Mouse (Mus musculus) lung, postnatal 36 days (tissue): Measurements from ENCODE around the gene Dnajc13.
A peak's percentile ranks its signal among the peaks of the same experiment; 100 is the strongest.

Source experiments
- DNase-seq: peaks from one replicate; pipeline ENCODE4 v3.0.0; 2022; ENCODE audit warnings: mixed read lengths

The Dnajc13 gene

DNA sequence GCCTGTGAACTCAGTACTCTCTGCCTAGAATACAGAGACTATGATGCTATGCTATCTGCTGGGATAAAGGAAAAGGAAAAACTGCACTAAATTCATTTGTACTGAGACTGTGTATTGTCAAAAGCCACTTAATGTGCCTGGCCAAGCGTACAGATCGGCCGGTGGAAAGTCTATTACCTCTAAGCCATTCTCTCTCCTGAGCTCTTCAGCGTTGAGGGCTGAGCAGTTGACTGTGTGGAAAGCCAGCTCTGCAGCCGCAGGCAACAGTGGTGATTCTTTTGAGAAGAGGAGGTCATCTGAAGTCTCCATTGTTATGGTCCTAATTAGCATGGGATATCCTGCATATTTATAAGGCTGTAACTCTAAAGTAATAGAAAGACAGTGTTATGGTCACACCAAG lies 80.4 kb downstream of the Dnajc13 start:
- no peak for DNase-seq

DNA sequence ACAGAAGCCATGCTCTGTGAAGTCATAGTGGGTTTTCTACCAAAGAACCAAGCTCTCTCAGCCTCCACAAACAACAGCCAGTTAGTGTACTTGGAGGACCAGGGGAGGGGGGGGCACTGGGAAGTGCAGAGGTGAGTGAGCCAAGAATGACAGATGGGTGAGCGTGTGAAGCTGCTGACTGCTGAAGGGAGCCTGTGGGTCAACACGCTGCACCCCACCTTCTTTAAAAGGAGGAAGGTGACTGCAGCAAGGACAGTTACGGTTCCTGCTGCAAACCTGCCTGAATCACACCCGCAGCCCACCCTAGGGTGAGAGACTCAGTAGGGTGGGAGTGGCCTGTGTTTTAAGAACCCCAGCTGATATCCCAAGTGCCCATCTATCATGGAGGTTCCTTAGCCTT lies 81.1 kb downstream of the Dnajc13 start:
- no peak for DNase-seq

GRCm38 (mm10) chr9:104180046-104180445 lies 82.7 kb downstream of the Dnajc13 start:
- no peak for DNase-seq

DNA sequence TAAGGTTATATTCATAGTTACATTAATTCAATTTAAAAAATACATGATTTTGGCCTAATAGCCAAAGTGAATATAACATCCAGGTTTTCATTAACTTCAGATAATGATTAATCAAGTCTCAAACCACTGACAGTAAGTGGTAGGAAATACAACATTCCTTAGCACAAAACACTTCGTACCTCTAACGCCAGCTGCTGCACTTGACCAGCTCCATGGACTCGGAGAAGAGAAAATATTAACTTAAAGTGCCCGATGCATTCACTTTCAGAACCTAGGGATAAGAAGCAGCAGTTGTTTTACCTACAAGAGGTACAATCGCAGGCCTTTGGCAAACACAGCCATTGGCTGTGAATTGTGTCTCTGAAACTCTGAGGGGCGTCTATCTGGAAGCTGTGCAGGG lies 90.4 kb downstream of the Dnajc13 start:
- DNase-seq = no peak

- no peak for DNase-seq
Observed at GRCm38 (mm10) chr9:104171651-104172050, 91.1 kb downstream of the Dnajc13 start.

DNA sequence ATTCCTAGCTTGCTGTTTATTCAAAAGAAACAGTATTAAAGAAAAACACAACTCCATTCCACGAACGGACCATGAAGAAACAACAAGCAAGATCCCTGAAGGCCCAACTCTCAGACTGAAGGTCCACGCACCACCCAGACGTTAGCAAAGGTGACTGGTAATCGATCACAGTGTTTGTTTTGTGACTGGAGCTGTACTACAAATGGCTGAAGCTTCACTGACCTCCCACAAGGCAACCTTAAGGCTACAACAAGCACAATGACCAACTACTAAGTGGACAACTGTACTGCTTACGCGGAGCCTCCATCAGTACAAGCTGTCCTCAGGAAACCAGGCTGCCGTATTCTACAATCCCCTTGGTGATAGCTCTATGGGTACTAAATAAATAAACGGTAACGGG lies 92.7 kb downstream of the Dnajc13 start:
- no peak for DNase-seq

DNA sequence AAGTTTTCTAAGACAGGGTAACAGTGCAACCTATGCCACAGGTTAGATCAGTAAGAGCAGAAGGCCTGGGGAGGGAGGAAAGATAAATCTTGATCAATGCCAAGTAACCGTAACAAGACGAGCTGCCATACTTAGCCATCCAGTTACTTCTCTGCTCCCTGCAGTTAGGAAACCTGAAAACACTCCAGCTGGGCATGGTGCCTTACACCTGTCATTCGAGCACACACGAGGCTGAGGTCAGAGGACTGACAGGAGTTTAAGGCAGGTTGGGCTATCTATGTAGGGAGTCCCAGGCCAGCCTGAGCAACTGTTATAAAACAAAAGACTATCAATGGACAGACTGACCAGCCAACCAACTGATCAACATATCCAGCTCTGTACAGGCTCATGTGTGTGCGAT lies 96.8 kb downstream of the Dnajc13 start:
- DNase-seq = no peak

- DNase-seq = no peak
Observed at GRCm38 (mm10) chr9:104164194-104164593, 98.5 kb downstream of the Dnajc13 start.

DNA sequence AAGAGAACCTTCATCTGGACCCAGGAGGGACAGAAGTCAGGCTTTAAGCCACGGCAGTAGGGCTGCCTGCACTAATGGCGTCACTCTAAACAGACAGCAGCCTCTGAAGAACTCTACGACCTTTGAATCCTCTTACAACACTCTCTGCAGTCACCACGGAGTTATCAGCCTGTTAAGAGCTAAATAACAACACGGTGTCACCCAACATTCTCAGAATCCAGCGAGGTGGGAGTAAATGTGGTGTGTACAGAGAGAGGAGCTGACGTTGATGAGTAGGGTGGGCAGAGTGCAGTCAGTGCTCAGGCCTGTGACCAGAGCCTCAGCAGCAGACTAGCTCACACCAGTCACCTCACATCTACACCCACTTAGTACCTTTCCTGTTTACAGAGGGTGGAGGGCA lies 101.6 kb downstream of the Dnajc13 start:
- DNase-seq = no peak

DNA sequence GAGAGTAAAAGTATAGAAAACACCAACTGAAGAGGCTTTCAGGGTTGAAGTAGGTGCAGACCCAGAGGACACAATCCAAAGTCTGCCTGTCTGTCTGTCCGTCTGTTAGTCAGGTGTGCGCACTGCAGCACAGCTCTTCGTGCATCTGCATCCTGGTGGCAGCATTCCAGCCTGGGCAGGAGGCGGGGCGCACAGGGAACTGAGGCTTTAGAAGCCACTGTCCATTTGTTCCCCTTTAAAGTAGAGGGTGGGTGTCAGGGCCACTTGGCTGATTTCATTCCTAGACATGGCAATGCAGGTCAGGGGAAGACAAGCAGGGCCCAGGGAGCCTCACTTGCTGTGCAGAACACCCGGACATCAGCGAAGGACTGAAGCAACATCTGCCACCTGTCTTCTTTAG lies 105.4 kb downstream of the Dnajc13 start:
- no peak for DNase-seq

DNA sequence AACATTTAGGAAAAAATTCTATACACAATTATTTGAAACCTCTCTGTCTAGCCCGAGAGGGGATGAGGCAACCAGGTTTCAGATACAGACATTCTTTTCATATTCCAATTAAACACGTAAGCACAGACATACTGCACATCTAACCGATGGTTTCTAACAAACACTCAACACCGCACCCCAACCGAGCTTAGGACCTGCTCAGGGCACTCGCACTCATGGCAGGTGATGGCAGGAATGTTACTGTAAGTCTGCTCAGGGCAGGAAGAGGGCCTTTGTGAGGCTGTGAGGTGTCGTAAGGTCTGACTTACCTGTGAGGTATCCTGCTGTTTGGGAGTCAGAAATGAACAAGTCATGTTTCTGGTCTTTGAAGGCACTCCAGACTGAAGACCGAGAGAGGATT lies 106.2 kb downstream of the Dnajc13 start:
- no peak for DNase-seq

DNA sequence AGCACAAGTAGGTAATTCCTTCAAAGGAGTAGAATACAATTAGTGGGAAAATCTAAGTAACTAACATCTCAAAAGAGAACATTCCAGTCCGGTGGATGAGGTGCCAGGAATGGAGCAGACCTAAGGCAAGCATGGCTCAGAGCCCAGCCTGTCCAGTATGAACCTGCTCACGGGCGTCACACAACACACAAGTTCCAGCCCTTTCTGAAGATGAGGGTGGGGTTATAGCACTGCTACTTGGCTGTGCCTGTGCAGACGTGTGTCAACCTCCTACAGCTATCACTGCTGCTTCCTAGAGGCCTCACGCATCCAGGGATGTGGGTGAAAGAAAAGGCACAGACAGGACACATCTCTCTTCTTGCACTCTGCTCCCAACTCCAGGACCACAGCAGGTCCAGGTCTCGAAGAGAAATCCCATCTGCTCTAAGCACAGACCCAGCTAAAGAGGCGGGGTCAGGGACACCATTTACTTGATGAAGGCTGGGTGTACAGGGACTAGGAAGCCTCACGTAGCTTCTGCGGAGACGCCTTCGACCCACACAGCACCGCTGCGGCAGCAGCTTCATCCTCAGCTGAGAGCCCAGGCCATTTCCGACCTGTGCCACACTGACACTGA lies 107.5 kb downstream of the Dnajc13 start:
- no peak for DNase-seq

DNA sequence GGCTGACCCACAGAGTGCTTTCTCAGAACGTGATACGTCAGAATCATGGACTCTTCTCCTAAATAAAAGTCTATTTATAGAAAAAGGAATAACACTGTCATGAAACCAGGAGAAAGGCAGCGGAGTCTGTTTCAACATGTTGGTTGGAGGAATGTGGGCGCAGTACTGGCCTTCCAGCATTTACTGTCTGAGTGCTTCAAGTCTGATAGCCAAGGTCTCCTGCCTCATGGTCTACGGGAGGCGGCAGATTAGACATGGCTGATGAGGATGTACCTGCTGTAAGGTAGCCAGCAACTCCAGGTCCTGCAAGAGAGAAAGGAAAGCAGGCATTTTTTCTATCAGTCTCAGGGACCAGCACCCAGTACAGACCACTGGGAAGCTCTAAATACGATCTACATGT lies 110.6 kb downstream of the Dnajc13 start:
- no peak for DNase-seq

DNA sequence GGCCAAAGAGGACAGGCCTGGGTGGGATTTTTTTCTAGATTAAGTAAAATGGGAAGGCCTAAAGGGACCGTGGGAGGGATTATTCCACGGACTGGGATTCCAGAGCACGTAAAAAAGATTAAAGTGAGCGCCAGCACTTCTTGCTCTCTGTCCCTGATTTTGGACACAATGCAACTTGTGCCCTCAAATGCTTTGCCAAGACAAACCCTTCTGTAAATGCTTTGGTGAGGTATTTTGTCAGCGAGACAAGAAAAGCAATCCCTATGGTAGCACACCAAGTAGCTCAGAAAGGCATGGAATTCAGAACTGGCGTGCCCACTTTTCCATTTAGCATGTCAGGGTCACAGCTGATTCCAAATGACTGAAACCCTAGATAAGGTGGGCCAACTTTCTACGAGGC lies 113.8 kb downstream of the Dnajc13 start:
- DNase-seq = no peak

- no peak for DNase-seq
Observed at GRCm38 (mm10) chr9:104146683-104147082, 116.0 kb downstream of the Dnajc13 start.

GRCm38 (mm10) chr9:104144314-104144996 lies 118.3 kb downstream of the Dnajc13 start:
- DNase-seq = peak; percentile 14

- DNase-seq = no peak
Observed at GRCm38 (mm10) chr9:104142805-104143204, 119.9 kb downstream of the Dnajc13 start.

GRCm38 (mm10) chr9:104140351-104140750 lies 122.4 kb downstream of the Dnajc13 start:
- DNase-seq = no peak

DNA sequence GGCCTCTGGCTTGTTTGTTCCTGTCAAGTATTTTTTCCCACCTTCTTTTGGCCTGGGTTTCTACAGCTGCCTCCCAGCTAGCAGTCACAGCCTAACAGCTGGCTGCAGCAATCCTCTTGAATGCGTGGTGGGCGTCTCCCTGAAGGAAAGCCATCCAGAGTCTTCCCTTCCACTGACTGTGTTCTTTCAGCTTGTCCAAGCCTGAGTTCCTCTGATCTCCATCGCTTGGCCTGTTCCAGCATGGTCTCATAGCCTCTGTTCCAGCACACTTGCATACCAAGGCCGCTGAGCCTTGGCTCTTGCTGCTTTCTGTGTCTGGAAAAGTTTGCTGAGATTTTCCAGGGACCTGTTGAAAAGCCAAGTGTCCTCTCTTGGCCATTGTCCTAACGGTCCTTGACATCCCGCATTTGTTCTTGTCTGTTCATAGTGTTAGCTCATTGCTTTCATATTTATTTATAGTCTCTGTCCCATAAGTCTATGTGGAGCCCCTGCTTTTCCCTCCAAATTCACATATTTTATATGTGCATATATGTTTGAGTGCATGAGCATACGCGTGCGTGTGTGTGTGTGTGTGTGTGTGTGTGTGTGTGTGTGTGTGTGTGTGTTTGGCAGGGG lies 132.5 kb downstream of the Dnajc13 start:
- DNase-seq = no peak

GRCm38 (mm10) chr9:104128110-104128509 lies 134.6 kb downstream of the Dnajc13 start:
- no peak for DNase-seq

DNA sequence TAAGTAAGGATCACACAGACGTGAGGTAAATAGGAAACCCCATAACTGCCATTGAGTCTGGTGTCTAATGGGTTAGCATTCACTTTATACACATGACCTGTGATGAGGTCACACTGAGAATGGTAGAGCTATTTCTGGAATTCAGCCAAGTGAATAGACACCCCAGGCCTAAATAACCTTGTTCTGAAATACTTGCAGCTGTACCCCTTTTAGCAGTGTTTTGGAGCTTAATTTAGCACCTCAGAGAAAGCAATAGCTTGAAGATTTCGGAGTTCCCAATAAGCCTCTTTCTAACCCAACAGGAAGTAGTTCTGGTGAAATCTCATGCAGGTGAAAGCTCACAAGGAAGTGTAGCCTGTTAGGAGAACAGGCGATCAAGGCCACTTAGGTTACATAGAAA lies 135.9 kb downstream of the Dnajc13 start, which contains the start of gene Ackr4:
Ackr4 (minus strand) TSS at position 101 of the 400 bp plus-strand sequence.
- DNase-seq = no peak

DNA sequence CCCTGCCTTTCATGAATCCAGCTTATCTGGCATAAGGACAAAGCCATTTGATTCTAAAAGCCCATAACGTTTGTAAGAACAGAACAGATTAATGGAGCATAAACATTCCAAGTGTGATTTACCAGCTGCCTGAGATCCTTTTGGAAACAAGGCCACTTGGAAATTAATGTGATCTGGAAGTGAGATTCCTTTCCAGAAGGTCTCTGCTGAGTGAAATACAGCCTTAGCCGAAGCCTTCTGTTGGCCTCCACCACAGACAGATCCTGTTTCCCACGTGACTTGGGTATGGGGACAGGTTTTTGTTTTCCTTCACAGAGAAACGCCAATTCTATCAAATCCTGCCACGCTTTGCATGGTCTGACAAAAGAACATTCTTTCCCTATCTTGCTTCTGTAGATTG lies 139.1 kb downstream of the Dnajc13 start:
- DNase-seq = no peak

- no peak for DNase-seq
Observed at GRCm38 (mm10) chr9:104123101-104123500, 139.6 kb downstream of the Dnajc13 start.

DNA sequence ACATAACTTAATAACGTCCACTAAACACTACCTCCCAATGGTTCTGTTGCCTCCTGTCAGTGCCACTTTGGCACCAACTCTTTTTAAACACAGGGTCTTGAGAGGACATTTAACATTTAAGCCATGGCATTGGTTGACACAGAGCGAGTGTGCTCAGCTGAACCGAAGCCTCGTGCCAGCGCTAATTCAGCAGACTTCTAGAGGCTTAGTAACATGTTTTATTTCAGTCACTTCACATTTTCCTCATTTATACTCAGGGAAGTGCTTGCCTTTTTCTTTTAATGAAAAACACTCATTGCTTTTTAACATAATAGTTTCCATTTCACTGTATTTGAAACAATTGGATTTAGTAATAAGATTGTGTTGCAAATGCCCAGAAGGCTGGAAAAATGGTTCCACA lies 153.6 kb downstream of the Dnajc13 start:
- no peak for DNase-seq
